20 mouse cellular contexts compared by ENCODE assay signal in the genomic region with DNA sequence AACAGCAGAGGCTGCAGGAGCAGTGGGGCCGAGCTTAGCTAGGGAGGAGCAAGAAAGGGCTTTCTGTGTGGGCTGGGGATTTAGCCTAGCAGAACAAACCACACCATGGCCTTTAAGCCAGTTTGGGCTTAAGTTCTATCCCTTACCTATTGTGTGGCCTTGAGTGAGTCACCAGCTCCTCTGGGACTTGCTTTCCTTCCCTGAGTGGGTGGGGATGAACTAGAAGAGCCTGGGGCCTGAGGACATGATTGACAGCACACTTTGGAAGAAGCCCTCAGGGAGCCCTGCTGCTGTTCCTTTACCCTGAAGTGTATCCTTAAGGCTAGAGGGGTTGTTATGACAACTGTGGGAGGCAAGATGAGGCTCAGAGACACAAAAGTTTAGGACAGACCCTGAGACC.
DNase-seq lines count a peak whose midpoint lies in the region; ATAC-seq and TF ChIP-seq lines count a peak whose summit lies in the region.
"Had no signal": no experiment of that assay in that cellular context is flagged by ENCODE, and none has a peak within 500 bp of the region (broad histone marks: within the 10 kb centered on the region; RNA-seq: fewer than 3 reads in every experiment).

No protein-coding gene starts in this region.

- peaks cover 3% of the 10 kb centered on the region; the same call in 1 of the 2 replicates for H3K36me3 ChIP-seq in heart, embryonic 15.5 days
- peaks cover 35% of the 10 kb centered on the region for H3K36me3 ChIP-seq in small intestine, adult 2 months (ENCODE audit: control insufficient read depth, insufficient read depth, low read length)
- H3K36me3 ChIP-seq: liver, embryonic 13.5 days had no signal

- intact Hi-C loops in gastrocnemius, adult 2 months (cut with DNase I): loop anchor here (5.0 kb wide), 1 partner anchor 74 kb away; no protein-coding TSS in a partner anchor
- intact Hi-C loops in heart, postnatal 14 days (cut with DNase I): loop anchor here (5.0 kb wide), 2 partner anchors 34 to 69 kb away; no protein-coding TSS in a partner anchor

- ATAC-seq in heart, embryonic 15.5 days (replicated peaks; ENCODE audit: insufficient number of reproducible peaks, insufficient read depth, low FRiP score, low read depth): no peak
- ATAC-seq: hindbrain, embryonic 16.5 days; intestine, postnatal 0 days had no signal

- H3K4me3 ChIP-seq in gastrocnemius, adult 2 months: no peak overlapping the region
- no peak overlapping the region for H3K4me3 ChIP-seq in heart, embryonic 15.5 days
- H3K4me3 ChIP-seq in small intestine, adult 2 months (ENCODE audit: low read depth, low read length): no peak overlapping the region
- H3K4me3 ChIP-seq: forebrain, embryonic 12.5 days; liver, embryonic 13.5 days; megakaryocyte, embryonic 14.5 days; neural tube, embryonic 12.5 days had no signal

- DNase-seq in gastrocnemius, adult 2 months: no peak
- DNase-seq in gastrocnemius, postnatal 25 days: no peak
- no peak for DNase-seq in heart, postnatal 14 days
- DNase-seq in R1 (ENCODE audit: low read depth, low spot score): peak; percentile 56
- DNase-seq in layer of hippocampus, adult 9-11 months: no peak
- DNase-seq in spleen, postnatal 4 days (ENCODE audit: low spot score in 2 of 2): no peak
- DNase-seq: cerebellum, adult 11-12 months; cerebellum, postnatal 10 days; liver, embryonic 13.5 days; right cerebral cortex, postnatal 25 days; thymus, adult 2 months; thymus, postnatal 4 days had no signal

- H3K27me3 ChIP-seq in heart, embryonic 15.5 days: peaks cover 33% of the 10 kb centered on the region
- H3K27me3 ChIP-seq in small intestine, adult 2 months (ENCODE audit: control insufficient read depth, insufficient read depth, low read length): no peaks in the 10 kb centered on the region
- H3K27me3 ChIP-seq: forebrain, embryonic 12.5 days; liver, embryonic 13.5 days; neural tube, embryonic 12.5 days had no signal

- no peak for TF ChIP-seq POLR2A in small intestine, adult 2 months (IDR thresholded peaks at IDR 0.05; ENCODE audit: low read depth, low read length)

- H3K4me1 ChIP-seq in heart, embryonic 15.5 days (replicated peaks): peaks cover 42% of the 10 kb centered on the region
- H3K4me1 ChIP-seq in small intestine, adult 2 months (ENCODE audit: control insufficient read depth, insufficient read depth, insufficient read length, low read length): peaks cover 50% of the 10 kb centered on the region

- TF ChIP-seq CTCF in gastrocnemius, adult 2 months (IDR thresholded peaks at IDR 0.05): no peak
- TF ChIP-seq CTCF in small intestine, adult 2 months (IDR thresholded peaks at IDR 0.05; ENCODE audit: extremely low read depth, insufficient read length, insufficient replicate concordance, low read depth, low read length): no peak

- 67% methylated on average over 1 of the region's 1 CpGs for WGBS in heart, embryonic 15.5 days
- WGBS in small intestine, adult 2 months: 56% methylated on average over 1 of the region's 1 CpGs

- no peak overlapping the region for H3K4me2 ChIP-seq in heart, embryonic 15.5 days
- H3K4me2 ChIP-seq: forebrain, embryonic 12.5 days; liver, embryonic 13.5 days; lung, embryonic 14.5 days; neural tube, embryonic 12.5 days had no signal

- H3K9me3 ChIP-seq in heart, embryonic 15.5 days (replicated peaks): no peaks in the 10 kb centered on the region
- H3K9me3 ChIP-seq: forebrain, embryonic 12.5 days; liver, embryonic 13.5 days; megakaryocyte, embryonic 14.5 days; neural tube, embryonic 12.5 days had no signal

- H3K27ac ChIP-seq in gastrocnemius, adult 2 months: peak overlapping the region; percentile 84
- peak overlapping the region; percentile 2; the same call in 1 of the 2 replicates for H3K27ac ChIP-seq in heart, embryonic 15.5 days
- H3K27ac ChIP-seq in small intestine, adult 2 months (ENCODE audit: insufficient read depth, low read depth, low read length): peak overlapping the region; percentile 59
- H3K27ac ChIP-seq: forebrain, embryonic 12.5 days; liver, embryonic 13.5 days; neural tube, embryonic 12.5 days had no signal

- H3K9ac ChIP-seq in heart, embryonic 15.5 days: no peak overlapping the region
- H3K9ac ChIP-seq: forebrain, embryonic 12.5 days; liver, embryonic 13.5 days; lung, embryonic 14.5 days; neural tube, embryonic 12.5 days had no signal

Comparison
In these comparisons a context has a peak if more than half of its experiments do, and no peak if none do; other contexts are left out.
1. H3K27ac ChIP-seq: peak in every context shown above with its lines; median percentile 84 in gastrocnemius, adult 2 months; 59 in small intestine, adult 2 months; 2 in heart, embryonic 15.5 days.